Mouse (Mus musculus): ENCODE measurements at regions not wholly inside any gene's neighbourhood (a gene's known extent, or its start where the extent isn't known, plus 50 kb on each side); places are given as distances from the start of the nearest gene placed in this dataset.

GRCm38 (mm10) chr13:48171994-48172393 lies 89.0 kb upstream of the Id4 start:
- no peak for DNase-seq (ENCODE audit: low spot score in 2 of 2)

GRCm38 (mm10) chr13:48192476-48192875 lies 68.6 kb upstream of the Id4 start:
- DNase-seq (ENCODE audit: low spot score in 2 of 2): no peak

GRCm38 (mm10) chr13:48193942-48194341 lies 67.1 kb upstream of the Id4 start:
- no peak for DNase-seq (ENCODE audit: low spot score in 2 of 2)

GRCm38 (mm10) chr13:48207824-48208223 lies 53.2 kb upstream of the Id4 start:
- no peak for DNase-seq (ENCODE audit: low spot score in 2 of 2)

Data from frontal cortex, postnatal 25 days (tissue).